10 mouse cellular contexts compared by ENCODE assay signal in genomic region chr16:72356515-72357357, GRCm38 (mm10). TPM values are rescaled to one million over a fixed set of nuclear protein-coding genes. Genes with fewer than 3 reads are reported as not detected.
DNase-seq lines count a peak whose midpoint lies in the region; ATAC-seq lines count a peak whose summit lies in the region.
"Had no signal": no experiment of that assay in that cellular context is flagged by ENCODE, and none has a peak within 500 bp of the region (broad histone marks: within the 10 kb centered on the region; RNA-seq: fewer than 3 reads in every experiment).

No protein-coding gene starts in this region.

- 0 out of 2 replicates have a peak, but pooled peaks have one; percentile 25 for ATAC-seq in midbrain, embryonic 12.5 days (ENCODE audit: low FRiP score, low read depth)
- no peak for ATAC-seq in erythroid progenitor cell, adult 5-6 weeks (replicated peaks; ENCODE audit: low FRiP score, poor library complexity, severe bottlenecking)

- no peaks in the 10 kb centered on the region for H3K27me3 ChIP-seq in midbrain, embryonic 12.5 days
- H3K27me3 ChIP-seq in midbrain, embryonic 10.5 days (ENCODE audit: low read depth, poor library complexity, severe bottlenecking): no peaks in the 10 kb centered on the region
- H3K27me3 ChIP-seq: heart, embryonic 15.5 days; limb, embryonic 15.5 days had no signal

- H3K4me2 ChIP-seq in midbrain, embryonic 12.5 days (replicated peaks): no peak overlapping the region
- H3K4me2 ChIP-seq: heart, embryonic 15.5 days; limb, embryonic 15.5 days had no signal

- H3K9me3 ChIP-seq in midbrain, embryonic 12.5 days: no peaks in the 10 kb centered on the region
- no peaks in the 10 kb centered on the region for H3K9me3 ChIP-seq in midbrain, embryonic 10.5 days (replicated peaks)
- H3K9me3 ChIP-seq: heart, embryonic 15.5 days; limb, embryonic 15.5 days had no signal

- 83% methylated on average over 2 of the region's 2 CpGs for WGBS in midbrain, embryonic 12.5 days
- 92% methylated on average over 2 of the region's 2 CpGs for WGBS in midbrain, embryonic 10.5 days

- H3K36me3 ChIP-seq in midbrain, embryonic 12.5 days: no peaks in the 10 kb centered on the region
- no peaks in the 10 kb centered on the region for H3K36me3 ChIP-seq in midbrain, embryonic 10.5 days
- H3K36me3 ChIP-seq: heart, embryonic 15.5 days; limb, embryonic 15.5 days had no signal

- DNase-seq in heart, postnatal 10 days: peak; percentile 38 to 52
- DNase-seq in heart, adult 11 months: no peak
- DNase-seq in midbrain, embryonic 10.5 days (ENCODE audit: low spot score): no peak
- DNase-seq in brain, adult 2 months (ENCODE audit: low read depth, low spot score): peak; percentile 68
- DNase-seq in mesoderm, embryonic 11.5 days (ENCODE audit: low read depth, low spot score): peak; percentile 33
- DNase-seq in right cerebral cortex, postnatal 36 days (ENCODE audit: low spot score in 2 of 2): no peak

- no peak overlapping the region for H3K27ac ChIP-seq in midbrain, embryonic 12.5 days (replicated peaks)
- H3K27ac ChIP-seq in midbrain, embryonic 10.5 days (replicated peaks): no peak overlapping the region; the same call in 1 of the 2 replicates
- H3K27ac ChIP-seq: heart, embryonic 15.5 days; limb, embryonic 15.5 days had no signal

- H3K4me3 ChIP-seq in midbrain, embryonic 12.5 days: no peak overlapping the region
- no peak overlapping the region for H3K4me3 ChIP-seq in midbrain, embryonic 10.5 days
- H3K4me3 ChIP-seq: heart, embryonic 15.5 days; limb, embryonic 15.5 days had no signal

- H3K4me1 ChIP-seq in midbrain, embryonic 12.5 days: no peaks in the 10 kb centered on the region
- no peaks in the 10 kb centered on the region for H3K4me1 ChIP-seq in midbrain, embryonic 10.5 days
- H3K4me1 ChIP-seq: heart, embryonic 15.5 days; limb, embryonic 15.5 days had no signal

- H3K9ac ChIP-seq in midbrain, embryonic 12.5 days (replicated peaks): no peak overlapping the region
- H3K9ac ChIP-seq: heart, embryonic 15.5 days; limb, embryonic 15.5 days had no signal

- intact Hi-C loops in heart, postnatal 10 days (cut with DNase I): loop anchor here (1.0 to 10.0 kb wide), 2 partner anchors 248 to 624 kb away; no protein-coding TSS in a partner anchor

RNA-seq across cellular contexts. Expression of gene Robo1, which starts 48.6 kb away (rescaled TPM):
- 1 to 10 TPM; 5.7 to 6.1 TPM for total RNA-seq in heart, postnatal 10 days (2021)
- 100 and 103 TPM in 2 replicates for polyA plus RNA-seq in midbrain, embryonic 12.5 days (2016; fragmentation: Nextera tagmentation; extraction: Ambion mirVana)
- 28.1 and 44.4 TPM in 2 replicates for polyA plus RNA-seq in midbrain, embryonic 10.5 days (2016; fragmentation: Nextera tagmentation; extraction: Ambion mirVana)
- total RNA-seq in erythroid progenitor cell, adult 5-6 weeks (2015; ENCODE audit: low replicate concordance): not detected in 2 replicates
- not detected in 2 replicates for total RNA-seq in erythroid progenitor cell, adult 5-6 weeks (2017; ENCODE audit: low replicate concordance)

Comparison
In these comparisons a context has a peak if more than half of its experiments do, and no peak if none do; other contexts are left out.
1. DNase-seq: peak in heart, postnatal 10 days (2 of 2), brain, adult 2 months (single experiment) and mesoderm, embryonic 11.5 days (single experiment); none in heart, adult 11 months (single experiment), midbrain, embryonic 10.5 days (single experiment) and right cerebral cortex, postnatal 36 days (0 of 2).
2. RNA of gene Robo1, which starts 48.6 kb away (total RNA-seq): 5.7 to 6.1 TPM in heart, postnatal 10 days; not detected in erythroid progenitor cell, adult 5-6 weeks; every median in the first group is over 4 times any median in the second.